Mouse (Mus musculus) liver, adult 2 months (tissue): Measurements from ENCODE around the gene Ahctf1.

Source experiments
- CTCF ChIP-seq: fragments of 200-500 bp; IDR thresholded peaks from 2 replicates; pipeline ENCODE4 v1.5.1; 2011; ENCODE audit warnings: low read depth, low read length, control low read depth
- POLR2A ChIP-seq: fragments of 200-500 bp; IDR thresholded peaks from 2 replicates; pipeline ENCODE4 v1.6.1; 2011; ENCODE audit warnings: low read length, control low read depth; ENCODE audit not compliant: insufficient read depth; ENCODE audit errors: extremely low read depth

DNA sequence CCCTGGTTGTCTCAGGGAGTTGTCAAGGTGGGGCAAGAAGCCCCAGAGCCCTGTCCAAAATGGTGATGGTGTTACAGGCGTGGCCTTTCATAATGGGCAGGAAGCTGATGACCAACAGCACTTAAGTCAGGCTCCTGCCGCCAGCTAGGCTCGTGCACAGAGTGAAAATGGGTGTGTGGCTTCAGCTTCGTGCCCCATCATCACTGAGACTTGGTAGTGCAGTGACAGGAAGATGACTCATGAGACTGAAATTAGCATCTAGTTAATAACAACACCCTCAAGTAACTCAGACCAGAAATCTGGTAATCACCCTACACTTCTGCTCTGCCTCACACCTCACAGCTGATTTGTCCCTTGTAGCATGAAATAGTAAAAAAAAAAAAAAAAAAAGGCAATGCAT is 25.4 kb upstream of the Ahctf1 start:
- TF ChIP-seq POLR2A (no peak), CTCF (no peak)
